Mouse (Mus musculus): ENCODE measurements around the gene Mcpt8.
"Not testable (repeated sequence)": the region's sequence is repeated elsewhere in the genome, so short reads cannot be mapped to it uniquely, and the experiment has no call there.

The Mcpt8 gene

DNA sequence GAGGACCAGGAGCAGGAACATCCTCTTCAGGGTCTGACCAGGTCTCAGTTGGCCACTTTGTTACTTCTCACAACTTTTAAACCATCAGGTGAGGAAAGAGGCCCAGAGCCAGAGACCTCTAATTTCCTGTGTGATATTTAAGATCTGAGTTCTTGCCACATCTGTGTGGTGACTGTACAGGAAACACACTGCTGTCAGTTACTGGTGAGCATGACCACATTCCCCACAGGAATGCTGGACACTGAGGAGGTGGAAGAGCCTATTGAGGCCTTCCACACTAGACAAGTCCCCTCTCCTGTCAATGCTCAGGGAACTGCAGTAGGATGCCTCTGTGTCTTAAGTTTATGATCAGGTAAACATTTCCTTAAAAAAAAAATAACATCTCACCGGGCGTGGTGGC is at the start of gene Mcpt8:
Mcpt8 (minus strand) TSS at position 107 of the 400 bp plus-strand sequence.
- no peak for DNase-seq (ENCODE audit: low spot score in 2 of 2)

- DNase-seq (ENCODE audit: low spot score in 2 of 2): not testable (repeated sequence)
These were observed 48.6 kb upstream of the Mcpt8 start for GRCm38 (mm10) chr14:56133675-56134074.

- not testable (repeated sequence) for DNase-seq (ENCODE audit: low spot score in 2 of 2)
These were observed 47.4 kb upstream of the Mcpt8 start, which contains the start of gene Gzmd for GRCm38 (mm10) chr14:56132508-56132907. Gene Gzmd, minus strand, starts transcription at chr14:56132608.

DNA sequence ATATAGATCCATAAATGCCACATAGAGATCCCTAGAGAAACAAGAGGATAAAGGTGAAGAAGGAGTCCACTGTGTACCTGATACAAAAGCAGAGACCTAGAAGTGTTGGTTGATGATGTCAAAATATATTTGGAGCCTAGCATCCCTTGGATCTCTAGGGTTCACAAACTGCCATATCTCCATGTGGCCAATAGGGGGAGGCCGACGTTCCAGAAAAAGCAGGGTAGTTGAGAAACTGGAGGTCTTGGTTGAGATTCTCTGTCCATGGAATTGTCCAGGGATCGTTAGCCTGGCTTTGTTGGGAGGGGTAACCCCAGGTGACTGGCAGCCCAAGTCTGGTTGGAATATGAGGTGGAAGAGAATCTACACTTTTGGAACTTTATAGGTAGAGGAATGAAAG is 43.3 kb upstream of the Mcpt8 start:
- no peak for DNase-seq (ENCODE audit: low spot score in 2 of 2)

DNA sequence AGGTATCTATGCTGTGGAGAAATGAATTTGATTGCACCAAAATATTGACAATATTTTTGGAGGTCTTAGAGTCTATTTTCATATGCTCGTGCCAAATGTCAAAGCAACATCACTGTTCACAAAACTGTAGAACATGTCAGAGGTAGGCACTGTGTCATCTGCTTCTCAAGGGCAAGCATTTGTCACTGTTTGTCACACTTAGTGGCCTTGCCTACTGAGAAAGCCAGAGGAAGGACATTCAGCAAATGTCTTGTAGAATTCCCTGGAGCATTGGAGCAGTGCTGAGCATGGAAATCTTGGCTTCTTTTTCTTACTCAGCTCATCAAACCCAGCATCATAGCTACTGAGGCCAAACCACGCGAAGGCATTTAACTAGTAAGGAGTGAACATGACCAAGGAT is 38.4 kb upstream of the Mcpt8 start:
- DNase-seq (ENCODE audit: low spot score in 2 of 2): no peak

- no peak for DNase-seq (ENCODE audit: low spot score in 2 of 2)
These were observed 35.5 kb upstream of the Mcpt8 start, which contains the start of gene Gzme for GRCm38 (mm10) chr14:56120525-56120924. Gene Gzme, minus strand, starts transcription at chr14:56120625.

GRCm38 (mm10) chr14:56115531-56116310 is 30.6 kb upstream of the Mcpt8 start:
- DNase-seq (ENCODE audit: low spot score in 2 of 2): not testable (repeated sequence)

DNA sequence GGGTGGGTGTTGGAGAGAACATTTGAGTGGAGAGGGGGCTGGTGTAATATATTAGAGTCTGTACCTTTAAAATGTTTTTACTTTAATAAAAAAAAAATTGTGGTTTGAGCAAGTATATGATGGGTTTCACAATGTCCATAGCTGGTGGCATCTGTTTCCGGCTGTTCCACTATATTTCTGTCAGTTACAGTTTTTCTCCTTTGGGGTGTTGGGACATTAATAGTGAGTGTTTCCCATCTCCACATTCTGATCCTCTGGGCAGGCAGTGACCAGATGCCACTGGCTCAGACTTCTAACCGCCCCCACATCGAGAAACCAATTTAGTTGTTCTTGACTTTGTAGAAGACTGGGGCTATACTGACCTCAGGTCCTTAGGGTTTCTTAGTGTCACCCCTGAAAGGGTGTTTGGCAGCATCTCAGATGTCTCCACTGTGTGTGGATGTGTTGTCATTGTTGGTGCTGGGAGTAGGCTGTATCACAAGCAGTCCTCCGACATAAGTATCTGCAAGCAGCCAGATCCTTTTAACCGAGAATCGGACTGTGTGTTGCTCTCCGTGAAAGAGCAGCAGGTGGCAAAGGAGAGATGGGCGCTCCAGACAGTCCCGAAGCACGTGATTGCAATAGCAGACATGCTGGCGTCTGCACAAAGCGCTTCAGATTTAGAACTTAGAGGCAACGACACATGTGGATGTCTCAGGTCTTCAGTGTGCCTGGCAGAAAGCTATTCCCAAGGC is 20.5 kb upstream of the Mcpt8 start:
- DNase-seq (ENCODE audit: low spot score in 2 of 2): no peak

DNA sequence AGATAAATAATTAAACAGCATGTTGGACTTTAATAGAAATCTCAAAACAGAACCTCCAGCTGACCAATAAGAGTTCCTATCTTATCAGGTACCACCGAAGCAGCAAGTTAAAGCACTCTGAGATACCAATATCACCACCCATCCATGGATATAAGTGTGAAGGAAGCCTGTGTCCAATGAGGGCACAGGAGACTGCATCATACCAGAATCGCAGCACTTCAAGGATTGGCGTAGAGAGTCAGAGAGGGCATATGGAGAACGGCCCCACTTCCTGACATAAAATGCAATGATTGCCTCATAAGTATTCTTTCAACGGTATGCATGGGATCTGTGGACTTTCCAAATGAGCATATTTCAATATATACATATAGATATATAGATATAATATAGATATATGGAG is 19.9 kb upstream of the Mcpt8 start:
- no peak for DNase-seq (ENCODE audit: low spot score in 2 of 2)

DNA sequence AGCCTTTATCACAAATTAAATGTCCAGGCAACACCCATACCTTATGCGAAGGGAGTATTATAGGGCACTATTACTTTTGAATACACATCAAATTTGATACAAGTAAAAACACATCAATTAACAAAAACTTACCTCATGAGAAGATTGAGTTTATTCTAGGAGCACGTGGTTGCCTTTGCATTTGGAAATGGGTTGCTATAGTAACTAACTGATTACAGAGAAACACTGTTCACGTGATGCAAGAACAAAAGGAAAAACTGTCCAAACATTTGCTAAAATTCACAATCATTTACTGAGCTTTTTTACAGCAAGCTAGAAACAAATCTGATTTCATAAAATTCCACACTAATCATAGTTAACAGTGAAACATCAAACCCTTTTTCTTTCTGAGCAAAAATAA is 18.4 kb upstream of the Mcpt8 start:
- no peak for DNase-seq (ENCODE audit: low spot score in 2 of 2)

GRCm38 (mm10) chr14:56102386-56102785 is 17.3 kb upstream of the Mcpt8 start, which contains the start of gene Ctsg:
Gene Ctsg, minus strand, starts transcription at chr14:56102574.
- no peak for DNase-seq (ENCODE audit: low spot score in 2 of 2)

- DNase-seq (ENCODE audit: low spot score in 2 of 2): no peak
These were observed 13.9 kb upstream of the Mcpt8 start for GRCm38 (mm10) chr14:56098940-56099339.

DNA sequence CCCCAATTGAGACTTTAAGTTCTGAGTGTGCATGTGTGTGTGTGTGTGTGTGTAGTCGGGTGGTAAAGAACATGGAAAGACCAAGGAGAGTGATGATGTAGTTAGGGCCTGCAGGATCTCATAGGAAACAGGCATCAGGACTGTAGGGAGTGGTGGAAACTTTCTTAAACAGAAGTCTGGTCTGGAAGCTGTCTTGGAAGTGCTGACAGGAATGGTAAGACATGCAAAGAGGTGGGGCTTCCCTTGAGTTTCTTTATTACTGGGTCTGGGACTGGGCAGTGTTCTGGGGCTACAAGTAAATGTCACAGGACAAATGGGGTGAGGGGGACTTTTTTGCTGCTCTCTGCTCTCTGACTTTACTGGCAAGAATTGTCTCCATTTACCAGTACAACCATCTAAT is 12.5 kb upstream of the Mcpt8 start:
- DNase-seq (ENCODE audit: low spot score in 2 of 2): no peak

- no peak for DNase-seq (ENCODE audit: low spot score in 2 of 2)
These were observed 8.3 kb upstream of the Mcpt8 start for GRCm38 (mm10) chr14:56093353-56093752.

DNA sequence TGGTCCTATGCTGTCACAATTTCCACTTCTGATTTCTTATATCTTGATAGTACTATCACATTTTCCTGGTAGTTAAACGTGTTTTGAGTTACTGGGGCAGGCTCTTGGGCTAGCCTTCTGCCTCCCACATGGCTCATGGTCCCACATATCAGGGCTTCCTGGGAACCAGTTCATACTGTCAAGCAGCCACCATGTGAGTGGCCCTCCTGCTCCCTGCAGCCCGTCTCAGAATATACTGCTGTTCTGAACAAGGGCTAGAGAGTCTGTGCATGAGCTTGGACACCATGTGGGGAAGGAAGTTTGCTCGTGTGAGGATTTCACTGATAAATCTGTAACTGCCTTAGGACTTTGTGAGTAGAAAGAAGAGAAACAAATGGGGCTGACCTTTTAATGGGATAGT is 1.6 kb upstream of the Mcpt8 start:
- no peak for DNase-seq (ENCODE audit: low spot score in 2 of 2)

GRCm38 (mm10) chr14:56082016-56082415 is 3.1 kb downstream of the Mcpt8 start:
- DNase-seq (ENCODE audit: low spot score in 2 of 2): no peak

GRCm38 (mm10) chr14:56062213-56062612 is 22.9 kb downstream of the Mcpt8 start, which contains the start of gene Mcpt4:
Gene Mcpt4, minus strand, starts transcription at chr14:56062313.
- not testable (repeated sequence) for DNase-seq (ENCODE audit: low spot score in 2 of 2)

DNA sequence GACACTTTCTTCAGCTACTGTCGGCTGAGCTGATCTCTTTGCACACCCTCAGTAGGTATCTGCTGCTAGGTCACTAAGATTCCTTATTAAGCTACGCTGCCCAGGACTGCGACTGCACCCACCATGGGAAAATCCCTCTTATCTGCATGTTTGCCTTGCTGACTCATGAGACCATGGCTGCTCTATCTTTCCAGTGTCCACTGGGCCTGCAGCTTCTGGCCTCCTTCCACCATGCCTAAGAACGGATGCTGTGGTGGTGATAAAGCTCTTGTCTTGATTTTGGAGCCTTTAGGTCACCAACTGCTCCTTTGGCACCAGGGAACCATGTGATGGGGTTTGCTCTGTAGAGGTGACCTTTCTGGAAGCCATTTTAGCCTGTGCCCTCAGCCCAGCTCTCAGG is 27.4 kb downstream of the Mcpt8 start:
- DNase-seq (ENCODE audit: low spot score in 2 of 2): no peak

GRCm38 (mm10) chr14:56055408-56055807 is 29.7 kb downstream of the Mcpt8 start:
- no peak for DNase-seq (ENCODE audit: low spot score in 2 of 2)

DNA sequence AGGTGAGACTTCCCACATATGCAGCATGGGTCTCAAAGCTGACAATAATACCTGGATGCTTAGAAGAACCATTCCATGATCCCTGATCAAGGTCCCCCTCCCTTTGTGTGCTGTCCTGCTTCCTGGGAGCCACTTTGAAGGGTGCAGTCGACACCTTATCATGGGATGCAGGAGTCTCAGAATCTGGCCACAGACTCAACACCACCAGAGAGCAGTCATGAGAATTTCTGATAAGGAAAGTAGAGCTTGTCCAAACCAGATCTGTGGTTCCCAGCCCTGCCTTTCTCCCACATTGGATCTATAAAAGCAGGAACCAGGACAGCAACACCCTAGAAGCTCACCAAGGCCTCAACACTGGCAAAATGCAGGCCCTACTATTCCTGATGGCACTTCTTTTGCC is 43.3 kb downstream of the Mcpt8 start, which contains the start of gene Mcpt2:
Mcpt2 (plus strand) TSS at position 250 of the 400 bp plus-strand sequence.
- not testable (repeated sequence) for DNase-seq (ENCODE audit: low spot score in 2 of 2)

- DNase-seq (ENCODE audit: low spot score in 2 of 2): no peak
These were observed 50.6 kb downstream of the Mcpt8 start for GRCm38 (mm10) chr14:56034433-56034832.
